Comparison of ENCODE assay signal across 14 mouse cellular contexts in genomic region chr6:31567200-31567599, GRCm38 (mm10).
"Had no signal": no experiment of that assay in that cellular context is flagged by ENCODE, and none has a peak within 500 bp of the region (broad histone marks: within the 10 kb centered on the region; RNA-seq: fewer than 3 reads in every experiment).

No protein-coding gene starts in this region.

- H3K9me3 ChIP-seq: liver, embryonic 13.5 days; midbrain, embryonic 12.5 days; neural tube, embryonic 12.5 days; neural tube, embryonic 15.5 days had no signal

- H3K27me3 ChIP-seq: neural tube, embryonic 12.5 days; neural tube, embryonic 15.5 days had no signal

- H3K4me3 ChIP-seq: liver, embryonic 13.5 days; midbrain, embryonic 12.5 days; neural tube, embryonic 12.5 days; neural tube, embryonic 15.5 days had no signal

- DNase-seq: kidney, adult 2 months; kidney, postnatal 25 days; liver, embryonic 13.5 days; lung, adult 2 months; lung, postnatal 14 days; lung, postnatal 4 days; right cerebral cortex, postnatal 14 days; thymus, adult 2 months; thymus, postnatal 14 days; thymus, postnatal 4 days had no signal

- H3K36me3 ChIP-seq: liver, embryonic 13.5 days; midbrain, embryonic 12.5 days; neural tube, embryonic 12.5 days; neural tube, embryonic 15.5 days had no signal

- ATAC-seq: intestine, postnatal 0 days had no signal
